Comparison of ENCODE assay signal across 9 mouse cellular contexts in genomic region chr19:60788214-60788960, GRCm38 (mm10). TPM values are rescaled to one million over a fixed set of nuclear protein-coding genes. Genes with fewer than 3 reads are reported as not detected.
DNase-seq lines count a peak whose midpoint lies in the region; ATAC-seq and TF ChIP-seq lines count a peak whose summit lies in the region.
"Had no signal": no experiment of that assay in that cellular context is flagged by ENCODE, and none has a peak within 500 bp of the region (broad histone marks: within the 10 kb centered on the region; RNA-seq: fewer than 3 reads in every experiment).

No protein-coding gene starts in this region.

- peaks cover 71% of the 10 kb centered on the region for H3K79me3 ChIP-seq in C2C12 (ENCODE audit: low read depth)

- H3K36me3 ChIP-seq in heart, adult 2 months (ENCODE audit: control insufficient read depth, insufficient read depth, low read length): peaks cover 25% of the 10 kb centered on the region
- peaks cover 48% of the 10 kb centered on the region for H3K36me3 ChIP-seq in C2C12 (ENCODE audit: control insufficient read depth, insufficient read depth)
- no peaks in the 10 kb centered on the region for H3K36me3 ChIP-seq in forebrain, embryonic 11.5 days (ENCODE audit: control insufficient read depth, insufficient read depth, low read length)
- H3K36me3 ChIP-seq in liver, embryonic 13.5 days: peaks cover 16% of the 10 kb centered on the region

- no peak for ATAC-seq in forebrain, embryonic 11.5 days (replicated peaks; ENCODE audit: low FRiP score)
- no peak for ATAC-seq in liver, embryonic 13.5 days (ENCODE audit: low read depth)
- ATAC-seq: inflammation-experienced regulatory T-cells, adult 6 months had no signal

- peaks cover 3% of the 10 kb centered on the region; the same call in 1 of the 2 replicates for H3K79me2 ChIP-seq in heart, adult 2 months (replicated peaks; ENCODE audit: control insufficient read depth, insufficient read depth, low read length)
- H3K79me2 ChIP-seq in C2C12 (ENCODE audit: control insufficient read depth, insufficient read depth): peaks cover 72% of the 10 kb centered on the region

- no peaks in the 10 kb centered on the region for H3K9me3 ChIP-seq in forebrain, embryonic 11.5 days (ENCODE audit: control insufficient read depth, low read length)
- no peaks in the 10 kb centered on the region for H3K9me3 ChIP-seq in liver, embryonic 13.5 days (replicated peaks)

- no peak overlapping the region for H3K27ac ChIP-seq in heart, adult 2 months
- H3K27ac ChIP-seq in forebrain, embryonic 11.5 days (ENCODE audit: low read depth, low read length): no peak overlapping the region
- H3K27ac ChIP-seq in liver, embryonic 13.5 days: peak overlapping the region; percentile 34; the same call in 1 of the 2 replicates

- TF ChIP-seq POLR2A in heart, adult 2 months (IDR thresholded peaks at IDR 0.05; ENCODE audit: insufficient read depth, low read depth, low read length): no peak

- no peak overlapping the region for H3K9ac ChIP-seq in heart, adult 2 months (ENCODE audit: low read depth, low read length)
- H3K9ac ChIP-seq in forebrain, embryonic 11.5 days (ENCODE audit: low read length): peak overlapping the region; percentile 9; the same call in 1 of the 2 replicates
- peak overlapping the region; percentile 100 for H3K9ac ChIP-seq in liver, embryonic 13.5 days

- TF ChIP-seq EP300 in heart, adult 2 months (IDR thresholded peaks at IDR 0.05; ENCODE audit: insufficient read depth, low read depth, low read length): no peak

- H3ac ChIP-seq in C2C12 (ENCODE audit: control insufficient read depth, insufficient read length, low read depth): peak overlapping the region; percentile 73

- 24% methylated on average over 6 of the region's 6 CpGs for WGBS in heart, adult 2 months
- 51% methylated on average over 6 of the region's 6 CpGs for WGBS in forebrain, embryonic 11.5 days
- 24% methylated on average over 6 of the region's 6 CpGs for WGBS in liver, embryonic 13.5 days (ENCODE audit: insufficient replicate concordance)

- H3K4me3 ChIP-seq in heart, adult 2 months: peak overlapping the region; percentile 97
- H3K4me3 ChIP-seq in C2C12 (ENCODE audit: insufficient read depth, poor library complexity, severe bottlenecking): peak overlapping the region; percentile 96
- peak overlapping the region; percentile 98; the same call in 1 of the 2 replicates for H3K4me3 ChIP-seq in forebrain, embryonic 11.5 days (ENCODE audit: low read depth, low read length)
- peak overlapping the region; percentile 100 for H3K4me3 ChIP-seq in liver, embryonic 13.5 days (replicated peaks)

- peak overlapping the region; percentile 36 for H3K4me2 ChIP-seq in forebrain, embryonic 11.5 days (ENCODE audit: low read depth, low read length, severe bottlenecking)
- peak overlapping the region; percentile 81 for H3K4me2 ChIP-seq in liver, embryonic 13.5 days

- no peak for DNase-seq in heart, adult 2 months
- DNase-seq in heart, postnatal 4 days: no peak
- DNase-seq in forebrain, embryonic 11.5 days (ENCODE audit: low spot score): no peak
- no peak for DNase-seq in liver, embryonic 13.5 days
- no peak for DNase-seq in thymus, postnatal 4 days
- no peak for DNase-seq in layer of hippocampus, adult 9-10 months (ENCODE audit: low spot score)
- DNase-seq in cerebellum, adult 18-20 months: no peak

- intact Hi-C loops in heart, adult 2 months (cut with DNase I): no loop called here

- H3K27me3 ChIP-seq in heart, adult 2 months (ENCODE audit: control insufficient read depth, insufficient read depth, low read length): no peaks in the 10 kb centered on the region
- H3K27me3 ChIP-seq in C2C12 (ENCODE audit: control insufficient read depth, insufficient read depth, insufficient read length): no peaks in the 10 kb centered on the region
- no peaks in the 10 kb centered on the region for H3K27me3 ChIP-seq in forebrain, embryonic 11.5 days (ENCODE audit: control insufficient read depth, insufficient read depth, low read length)
- H3K27me3 ChIP-seq in liver, embryonic 13.5 days: no peaks in the 10 kb centered on the region

- TF ChIP-seq CTCF in heart, adult 2 months (IDR thresholded peaks at IDR 0.05): no peak
- TF ChIP-seq CTCF in C2C12 (IDR thresholded peaks at IDR 0.05; ENCODE audit: control insufficient read depth, insufficient read depth, insufficient read length): no peak

- peaks cover 10% of the 10 kb centered on the region for H3K4me1 ChIP-seq in heart, adult 2 months (ENCODE audit: control insufficient read depth, insufficient read depth, low read length)
- no peaks in the 10 kb centered on the region; the same call in 1 of the 2 replicates for H3K4me1 ChIP-seq in forebrain, embryonic 11.5 days (replicated peaks; ENCODE audit: control insufficient read depth, insufficient read depth, low read length)
- H3K4me1 ChIP-seq in liver, embryonic 13.5 days (replicated peaks): peaks cover 53% of the 10 kb centered on the region

TF ChIP-seq in C2C12, 6 proteins besides CTCF, POLR2A, EP300 and RAD21:
- TF ChIP-seq FOSL1 (IDR thresholded peaks at IDR 0.05; ENCODE audit: insufficient read depth, low read length, poor library complexity, severe bottlenecking): no peak
- no peak for TF ChIP-seq MYOG (IDR thresholded peaks at IDR 0.05; ENCODE audit: control insufficient read depth, extremely low read depth, insufficient read length)
- TF ChIP-seq MYOD1 (IDR thresholded peaks at IDR 0.05; ENCODE audit: control insufficient read depth, insufficient read length, low read depth): no peak
- no peak for TF ChIP-seq USF1 (IDR thresholded peaks at IDR 0.05; ENCODE audit: low read depth)
- no peak for TF ChIP-seq MAX (IDR thresholded peaks at IDR 0.05)
- TF ChIP-seq CEBPB (IDR thresholded peaks at IDR 0.05; ENCODE audit: low read depth): no peak

RNA-seq across cellular contexts. Expression of gene Eif3a, which starts 2.1 kb away (rescaled TPM):
- 100 to 1,000 TPM in 1 of 2 experiments, 10 to 100 TPM in 1; 95.4 to 105 TPM for total RNA-seq in heart, adult 2 months (2021)
- polyA plus RNA-seq in heart, adult 2 months (2012; rRNA removed): 24.0 and 53.1 TPM in 2 replicates
- total RNA-seq in heart, postnatal 4 days (2021): 100 to 1,000 TPM; 132 to 134 TPM
- polyA plus RNA-seq in C2C12 (2012; fragmentation: generic; extraction: Trizol): 68.7 TPM
- 178 and 179 TPM in 2 replicates for polyA plus RNA-seq in forebrain, embryonic 11.5 days (2014; fragmentation: Nextera tagmentation; extraction: Ambion mirVana)
- polyA plus RNA-seq in liver, embryonic 13.5 days (2015; fragmentation: Nextera tagmentation; extraction: Ambion mirVana): 109 and 129 TPM in 2 replicates

RNA-seq across cellular contexts. Expression of gene Fam45a, which starts 23.0 kb away (rescaled TPM):
- total RNA-seq in heart, adult 2 months (2021): 10 to 100 TPM; 17.4 to 18.9 TPM
- 8.7 and 15.6 TPM in 2 replicates for polyA plus RNA-seq in heart, adult 2 months (2012; rRNA removed)
- 10 to 100 TPM; 18.2 to 21.4 TPM for total RNA-seq in heart, postnatal 4 days (2021)
- 8.5 TPM for polyA plus RNA-seq in C2C12 (2012; fragmentation: generic; extraction: Trizol)
- polyA plus RNA-seq in forebrain, embryonic 11.5 days (2014; fragmentation: Nextera tagmentation; extraction: Ambion mirVana): 37.1 and 41.2 TPM in 2 replicates
- polyA plus RNA-seq in liver, embryonic 13.5 days (2015; fragmentation: Nextera tagmentation; extraction: Ambion mirVana): 21.9 and 26.8 TPM in 2 replicates

RNA-seq across cellular contexts. Expression of gene Nanos1, which starts 32.6 kb away (rescaled TPM):
- total RNA-seq in heart, adult 2 months (2021): under 1 TPM; 0.20 to 0.29 TPM
- 0.03 and 0.14 TPM in 2 replicates for polyA plus RNA-seq in heart, adult 2 months (2012; rRNA removed)
- 1 to 10 TPM; 1.2 to 1.3 TPM for total RNA-seq in heart, postnatal 4 days (2021)
- polyA plus RNA-seq in C2C12 (2012; fragmentation: generic; extraction: Trizol): 2.8 TPM
- 4.3 and 4.7 TPM in 2 replicates for polyA plus RNA-seq in forebrain, embryonic 11.5 days (2014; fragmentation: Nextera tagmentation; extraction: Ambion mirVana)
- 0.91 and 1.1 TPM in 2 replicates for polyA plus RNA-seq in liver, embryonic 13.5 days (2015; fragmentation: Nextera tagmentation; extraction: Ambion mirVana)
